Mouse (Mus musculus): Measurements from ENCODE around the gene Dnmt3b.
A peak's percentile ranks its signal among the peaks of the same experiment; 100 is the strongest.

The Dnmt3b gene

GRCm38 (mm10) chr2:153649298-153650013, at the start of gene Dnmt3b:
TSS of gene Dnmt3b (plus strand) at chr2:153649450.
- DNase-seq: peak; percentile 48

DNA sequence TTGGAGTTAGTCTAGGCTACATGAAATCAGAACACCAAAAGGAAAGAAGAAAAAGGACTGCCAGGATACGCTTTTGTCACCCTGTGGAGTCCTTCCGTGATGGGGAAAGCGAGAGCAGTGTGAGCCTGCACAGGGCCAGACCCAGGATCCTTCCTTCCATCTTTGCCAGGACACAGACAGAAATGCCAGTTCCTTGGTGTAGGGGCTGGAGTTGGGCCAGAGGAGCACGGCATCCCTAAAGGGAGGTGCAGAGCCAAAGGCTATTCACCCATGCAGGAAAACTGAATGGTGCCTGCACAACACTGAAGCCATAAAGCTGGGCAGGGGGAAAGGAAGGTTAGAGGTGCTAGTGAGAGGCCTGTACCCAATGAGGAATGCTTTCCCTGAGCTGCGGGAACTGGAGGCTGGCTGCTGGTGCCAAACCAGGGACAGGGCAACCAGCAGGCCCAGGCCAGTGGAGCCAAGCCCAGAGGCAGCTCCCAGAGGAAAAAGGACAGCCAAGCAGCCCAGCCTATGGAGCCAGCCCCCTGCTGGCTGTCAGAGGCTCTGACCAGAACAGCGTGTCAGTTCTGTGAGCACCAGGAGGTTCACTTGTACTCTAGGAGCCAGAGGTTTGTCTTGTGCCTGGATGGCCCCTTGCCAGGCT, 49.1 kb upstream of the Dnmt3b start:
- no peak for DNase-seq

GRCm38 (mm10) chr2:153600667-153601648, 48.3 kb upstream of the Dnmt3b start:
- no peak for DNase-seq

GRCm38 (mm10) chr2:153603724-153604123, 45.5 kb upstream of the Dnmt3b start:
- DNase-seq: no peak

GRCm38 (mm10) chr2:153606421-153606820, 42.8 kb upstream of the Dnmt3b start:
- peak; percentile 52 for DNase-seq

DNA sequence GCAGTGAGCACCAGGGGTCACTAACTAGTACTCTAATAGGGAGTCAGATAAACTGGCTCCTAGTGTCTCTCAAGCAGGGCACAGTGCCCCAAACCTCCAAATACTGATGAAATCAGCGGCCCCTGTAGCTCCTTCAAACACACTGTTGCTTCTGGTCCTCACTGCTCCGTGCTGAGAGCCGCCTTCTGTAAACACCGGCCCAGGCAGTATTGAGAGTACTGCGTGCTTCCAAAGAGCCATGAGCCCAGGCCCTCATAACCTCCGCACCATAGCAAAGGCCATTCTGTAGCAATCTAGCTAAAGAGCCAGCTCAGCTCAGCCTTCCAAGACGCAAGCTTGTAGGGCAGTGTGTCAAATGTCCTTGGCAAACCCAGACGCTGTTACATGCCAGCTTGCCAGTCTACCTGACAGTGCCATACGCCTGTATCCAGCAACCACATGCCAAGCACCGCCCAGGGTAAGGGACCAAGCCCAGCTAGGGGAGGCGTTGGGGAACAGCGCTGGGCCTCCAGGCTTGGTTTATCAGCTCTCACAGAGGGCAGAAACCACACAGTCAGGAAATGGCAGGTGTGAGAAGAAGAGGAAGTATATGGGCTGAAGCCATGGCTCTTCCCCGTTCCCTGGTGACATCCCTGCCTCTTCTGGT, 41.3 kb upstream of the Dnmt3b start:
- peak; percentile 45 for DNase-seq

GRCm38 (mm10) chr2:153609058-153609457, 40.2 kb upstream of the Dnmt3b start:
- no peak for DNase-seq

GRCm38 (mm10) chr2:153609548-153609947, 39.7 kb upstream of the Dnmt3b start:
- DNase-seq: peak; percentile 75

GRCm38 (mm10) chr2:153610426-153611240, 38.6 kb upstream of the Dnmt3b start:
- no peak for DNase-seq

DNA sequence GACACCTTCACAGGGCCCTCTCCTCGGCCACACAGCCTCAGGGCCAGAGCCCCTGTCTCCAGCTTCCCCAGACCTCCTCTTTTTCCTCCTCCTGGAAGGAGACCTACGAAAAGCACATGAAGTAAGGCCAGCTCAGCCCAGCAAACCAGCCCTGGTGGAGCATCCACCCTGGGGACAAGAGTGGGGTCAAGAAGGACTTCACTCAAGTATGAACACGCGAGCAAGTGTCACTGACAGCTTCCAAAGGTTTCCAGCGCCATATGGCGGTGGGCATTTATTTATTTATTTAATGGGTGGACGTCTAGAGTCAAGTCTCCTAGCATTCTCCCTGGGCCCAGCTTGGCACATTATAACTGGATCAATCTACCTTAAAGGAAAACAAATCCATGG, 38.0 kb upstream of the Dnmt3b start:
- DNase-seq: no peak

GRCm38 (mm10) chr2:153611743-153612142, 37.5 kb upstream of the Dnmt3b start:
- DNase-seq: no peak

DNA sequence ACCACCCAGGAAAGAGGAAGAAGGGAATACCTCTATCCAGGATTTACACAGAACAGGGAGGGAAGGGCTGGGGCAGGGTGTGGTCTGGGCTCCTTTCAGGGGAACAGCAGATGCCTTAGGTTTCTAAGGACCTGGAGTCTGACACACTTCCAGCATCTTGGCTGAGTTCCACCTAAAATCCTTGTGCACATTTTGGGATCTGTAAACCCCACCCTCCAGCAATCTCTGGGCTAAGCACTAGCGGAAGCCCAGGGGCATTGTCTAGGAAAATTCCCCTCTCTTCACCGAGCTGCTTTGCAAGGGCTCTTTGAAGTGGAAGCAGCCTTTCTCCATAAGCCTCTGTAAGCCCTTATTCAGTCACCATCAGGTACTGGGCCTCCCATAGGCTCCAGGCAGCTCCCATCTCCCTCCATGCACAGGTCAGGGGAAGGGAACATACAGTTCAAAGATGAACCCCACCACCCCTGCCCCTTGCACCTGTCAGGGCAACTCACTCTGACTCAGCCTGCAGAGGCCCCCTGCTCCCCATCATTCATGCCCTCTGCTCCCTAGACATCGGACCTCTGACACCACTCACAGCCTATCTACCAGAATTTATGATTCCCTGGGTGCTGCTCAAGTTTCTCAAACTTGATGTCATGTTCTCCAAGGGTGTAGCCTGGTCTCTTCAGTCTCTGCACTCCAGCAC, 36.5 kb upstream of the Dnmt3b start:
- DNase-seq: no peak

DNA sequence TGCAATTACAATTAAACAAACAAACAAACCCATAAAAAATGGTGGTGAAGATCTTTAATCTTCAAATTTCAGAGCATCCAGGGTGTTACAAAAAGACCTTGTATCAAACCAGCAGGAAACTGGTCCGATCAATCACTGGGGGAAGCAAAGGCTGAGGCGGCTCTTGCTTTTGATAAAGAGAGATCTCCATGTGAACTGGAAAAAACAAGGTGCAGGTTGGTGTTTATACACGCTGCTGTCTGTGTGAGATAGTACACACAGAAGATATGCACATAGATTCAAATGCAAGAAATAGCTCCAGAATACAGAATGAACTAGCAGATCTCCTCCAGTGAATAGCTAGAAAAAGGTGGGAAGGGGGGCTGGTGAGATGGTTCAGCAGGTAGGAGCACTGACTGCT, 32.4 kb upstream of the Dnmt3b start:
- DNase-seq: no peak

- no peak for DNase-seq
Observed at GRCm38 (mm10) chr2:153618439-153618838, 30.8 kb upstream of the Dnmt3b start.

- no peak for DNase-seq
Observed at GRCm38 (mm10) chr2:153618889-153619288, 30.4 kb upstream of the Dnmt3b start.

- no peak for DNase-seq
Observed at GRCm38 (mm10) chr2:153622449-153622848, 26.8 kb upstream of the Dnmt3b start.

DNA sequence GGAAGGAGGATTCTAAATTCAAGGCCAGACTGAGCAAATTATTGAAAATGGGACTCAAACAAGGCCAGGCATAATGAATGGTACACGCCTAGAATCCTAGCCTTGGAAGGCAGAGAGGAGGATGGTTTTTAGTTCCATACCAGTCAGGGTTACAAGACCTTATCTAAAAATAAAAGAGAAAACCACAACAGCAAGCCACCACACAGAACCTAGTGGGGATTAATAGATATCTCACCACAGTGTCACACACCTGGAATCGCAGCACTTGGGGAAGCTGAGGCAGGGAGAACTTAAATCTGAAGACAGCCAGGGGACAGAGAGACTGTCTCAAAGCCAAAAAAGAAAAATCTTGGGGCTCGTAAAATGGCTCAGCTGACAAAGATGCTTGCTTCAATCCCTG, 18.3 kb upstream of the Dnmt3b start:
- no peak for DNase-seq

- DNase-seq: peak; percentile 87
Observed at GRCm38 (mm10) chr2:153631976-153632870, 17.0 kb upstream of the Dnmt3b start, which contains the start of gene Commd7. TSS of gene Commd7 (minus strand) at chr2:153632781.

GRCm38 (mm10) chr2:153632871-153633226, 16.4 kb upstream of the Dnmt3b start:
- DNase-seq: no peak

- DNase-seq: no peak
Observed at GRCm38 (mm10) chr2:153633259-153633658, 16.0 kb upstream of the Dnmt3b start.
